Mouse (Mus musculus): ENCODE measurements around the gene Pnldc1. TPM values are rescaled to one million over a fixed set of nuclear protein-coding genes. Genes with fewer than 3 reads are reported as not detected.
"Not testable (repeated sequence)": the region's sequence is repeated elsewhere in the genome, so short reads cannot be mapped to it uniquely, and the experiment has no call there.

Gene Pnldc1
- 2.4 and 2.9 TPM in 2 replicates for polyA plus RNA-seq (2016; fragmentation: Nextera tagmentation; extraction: Ambion mirVana)

- peaks cover 66% of the 10 kb centered on the region for H3K36me3 ChIP-seq
- H3K9me3 ChIP-seq = no peaks in the 10 kb centered on the region
- H3K27ac ChIP-seq = no peak within 1 kb of the TSS
- no peak for DNase-seq (ENCODE audit: low spot score)
- WGBS = 81% methylated on average over 35 of the region's 35 CpGs
- no peaks in the 10 kb centered on the region; the same call in 1 of the 2 replicates for H3K4me1 ChIP-seq (replicated peaks)
- H3K4me3 ChIP-seq = no peak within 1 kb of the TSS
- H3K27me3 ChIP-seq (ENCODE audit: insufficient read depth, poor library complexity, severe bottlenecking) = no peaks in the 10 kb centered on the region
Observed at GRCm38 (mm10) chr17:12909361-12910280, at the start of gene Pnldc1. Gene Pnldc1, minus strand, starts transcription at chr17:12910230.

GRCm38 (mm10) chr17:12959377-12959776 is 49.3 kb upstream of the Pnldc1 start:
- Histone ChIP-seq H3K36me3 (peaks cover 26% of the 10 kb centered on the region), H3K4me3 (peak overlapping the region; percentile 43), H3K4me1 (replicated peaks) (peaks cover 18% of the 10 kb centered on the region)
- not testable (repeated sequence) for DNase-seq (ENCODE audit: low spot score); H3K9me3 ChIP-seq; H3K27ac ChIP-seq; H3K27me3 ChIP-seq (ENCODE audit: insufficient read depth, poor library complexity, severe bottlenecking)
- 54% methylated on average over 2 of the region's 2 CpGs for WGBS

GRCm38 (mm10) chr17:12956664-12957063 is 46.6 kb upstream of the Pnldc1 start:
- H3K27ac ChIP-seq = no peak overlapping the region
- H3K27me3 ChIP-seq (ENCODE audit: insufficient read depth, poor library complexity, severe bottlenecking) = no peaks in the 10 kb centered on the region
- peaks cover 18% of the 10 kb centered on the region for H3K4me1 ChIP-seq (replicated peaks)
- no peak overlapping the region for H3K4me3 ChIP-seq
- H3K9me3 ChIP-seq = no peaks in the 10 kb centered on the region
- DNase-seq (ENCODE audit: low spot score) = no peak
- H3K36me3 ChIP-seq = peaks cover 49% of the 10 kb centered on the region
- WGBS = 97% methylated on average over 8 of the region's 8 CpGs

GRCm38 (mm10) chr17:12949669-12950068 is 39.6 kb upstream of the Pnldc1 start:
- no peaks in the 10 kb centered on the region for H3K4me1 ChIP-seq (replicated peaks)
- H3K4me3 ChIP-seq = no peak overlapping the region
- no peak for DNase-seq (ENCODE audit: low spot score)
- no peak overlapping the region for H3K27ac ChIP-seq
- no peaks in the 10 kb centered on the region for H3K27me3 ChIP-seq (ENCODE audit: insufficient read depth, poor library complexity, severe bottlenecking)
- peaks cover 82% of the 10 kb centered on the region for H3K36me3 ChIP-seq
- WGBS = 87% methylated on average over 5 of the region's 5 CpGs
- no peaks in the 10 kb centered on the region for H3K9me3 ChIP-seq

- no peak for DNase-seq (ENCODE audit: low spot score)
- no peaks in the 10 kb centered on the region for H3K9me3 ChIP-seq
- peaks cover 7% of the 10 kb centered on the region for H3K4me1 ChIP-seq (replicated peaks)
- peaks cover 55% of the 10 kb centered on the region for H3K36me3 ChIP-seq
- no peak overlapping the region for H3K4me3 ChIP-seq
- 92% methylated on average over 6 of the region's 6 CpGs for WGBS
- no peaks in the 10 kb centered on the region for H3K27me3 ChIP-seq (ENCODE audit: insufficient read depth, poor library complexity, severe bottlenecking)
- H3K27ac ChIP-seq = no peak overlapping the region
Observed at GRCm38 (mm10) chr17:12942459-12943162, 32.6 kb upstream of the Pnldc1 start.

GRCm38 (mm10) chr17:12941543-12942260 is 31.7 kb upstream of the Pnldc1 start:
- 81% methylated on average over 8 of the region's 8 CpGs for WGBS
- Histone ChIP-seq H3K27me3 (ENCODE audit: insufficient read depth, poor library complexity, severe bottlenecking) (no peaks in the 10 kb centered on the region), H3K36me3 (peaks cover 48% of the 10 kb centered on the region), H3K4me3 (no peak overlapping the region), H3K4me1 (replicated peaks) (peaks cover 7% of the 10 kb centered on the region), H3K27ac (no peak overlapping the region), H3K9me3 (no peaks in the 10 kb centered on the region)
- DNase-seq (ENCODE audit: low spot score) = no peak

- H3K27me3 ChIP-seq (ENCODE audit: insufficient read depth, poor library complexity, severe bottlenecking) = no peaks in the 10 kb centered on the region
- 0 out of 2 replicates have a peak within 1 kb of the TSS, but pooled peaks have one; percentile 16 for H3K27ac ChIP-seq
- H3K4me1 ChIP-seq (replicated peaks) = peaks cover 7% of the 10 kb centered on the region
- DNase-seq (ENCODE audit: low spot score) = no peak
- no peaks in the 10 kb centered on the region for H3K9me3 ChIP-seq
- H3K4me3 ChIP-seq = peak within 1 kb of the TSS; percentile 41
- 18% methylated on average over 27 of the region's 27 CpGs for WGBS
- peaks cover 34% of the 10 kb centered on the region for H3K36me3 ChIP-seq
Observed at GRCm38 (mm10) chr17:12940151-12940805, 30.2 kb upstream of the Pnldc1 start, which contains the start of gene Acat3. Gene Acat3, minus strand, starts transcription at chr17:12940600.

- WGBS = 49% methylated on average over 4 of the region's 12 CpGs
- H3K9me3 ChIP-seq; H3K27me3 ChIP-seq (ENCODE audit: insufficient read depth, poor library complexity, severe bottlenecking); DNase-seq (ENCODE audit: low spot score); H3K4me1 ChIP-seq (replicated peaks); H3K27ac ChIP-seq: not testable (repeated sequence)
- Histone ChIP-seq H3K36me3 (peaks cover 27% of the 10 kb centered on the region), H3K4me3 (peak overlapping the region; percentile 41)
Observed at GRCm38 (mm10) chr17:12939377-12940148, 29.5 kb upstream of the Pnldc1 start.

- Histone ChIP-seq H3K4me1 (replicated peaks) (peaks cover 7% of the 10 kb centered on the region), H3K36me3 (peaks cover 13% of the 10 kb centered on the region), H3K27ac (no peak overlapping the region), H3K9me3 (no peaks in the 10 kb centered on the region), H3K27me3 (ENCODE audit: insufficient read depth, poor library complexity, severe bottlenecking) (no peaks in the 10 kb centered on the region), H3K4me3 (no peak overlapping the region)
- DNase-seq (ENCODE audit: low spot score) = no peak
- WGBS = 63% methylated on average over 2 of the region's 2 CpGs
Observed at GRCm38 (mm10) chr17:12938077-12938476, 28.0 kb upstream of the Pnldc1 start.

- 81% methylated on average over 2 of the region's 2 CpGs for WGBS
- Histone ChIP-seq H3K9me3 (no peaks in the 10 kb centered on the region), H3K36me3 (peaks cover 8% of the 10 kb centered on the region), H3K4me3 (no peak overlapping the region), H3K27me3 (ENCODE audit: insufficient read depth, poor library complexity, severe bottlenecking) (no peaks in the 10 kb centered on the region), H3K27ac (no peak overlapping the region), H3K4me1 (replicated peaks) (peaks cover 7% of the 10 kb centered on the region)
- no peak for DNase-seq (ENCODE audit: low spot score)
Observed at GRCm38 (mm10) chr17:12937412-12937970, 27.5 kb upstream of the Pnldc1 start.

- WGBS = 84% methylated on average over 4 of the region's 4 CpGs
- Histone ChIP-seq H3K36me3 (no peaks in the 10 kb centered on the region), H3K4me1 (replicated peaks) (peaks cover 7% of the 10 kb centered on the region), H3K9me3 (no peaks in the 10 kb centered on the region), H3K4me3 (no peak overlapping the region), H3K27me3 (ENCODE audit: insufficient read depth, poor library complexity, severe bottlenecking) (no peaks in the 10 kb centered on the region), H3K27ac (no peak overlapping the region)
- no peak for DNase-seq (ENCODE audit: low spot score)
Observed at GRCm38 (mm10) chr17:12935719-12936118, 25.7 kb upstream of the Pnldc1 start.
